Mouse (Mus musculus) ES-Bruce4 (cell line): ENCODE measurements around the gene Rab30. TPM values are rescaled to one million over a fixed set of nuclear protein-coding genes. Genes with fewer than 3 reads are reported as not detected.

Source experiments
- H3K27ac ChIP-seq: 2 replicates; pipeline ENCODE4 v1.5.1; 2012; ENCODE audit warnings: low read length, inconsistent platforms; ENCODE audit not compliant: insufficient read depth
- H3K27me3 ChIP-seq: 2 replicates; pipeline ENCODE4 v1.6.1; 2012; ENCODE audit warnings: mild to moderate bottlenecking, low read length, inconsistent platforms; ENCODE audit not compliant: control insufficient read depth, poor library complexity, insufficient read depth, severe bottlenecking
- H3K36me3 ChIP-seq: 2 replicates; pipeline ENCODE4 v1.6.1; 2012; ENCODE audit warnings: inconsistent platforms, mild to moderate bottlenecking, low read length, moderate library complexity; ENCODE audit not compliant: control insufficient read depth, poor library complexity, insufficient read depth, severe bottlenecking
- H3K4me1 ChIP-seq: one replicate; pipeline ENCODE4 v1.8.1; 2011; ENCODE audit warnings: low read length; ENCODE audit not compliant: control insufficient read depth, insufficient read depth
- H3K4me3 ChIP-seq: 2 replicates; pipeline ENCODE4 v1.5.1; 2011; ENCODE audit warnings: low read depth, mild to moderate bottlenecking, low read length
- H3K9ac ChIP-seq: 2 replicates; pipeline ENCODE4 v1.6.1; 2012; ENCODE audit warnings: low read depth, mild to moderate bottlenecking, inconsistent platforms; ENCODE audit not compliant: poor library complexity, severe bottlenecking
- H3K9me3 ChIP-seq: replicated peaks from 2 replicates; pipeline ENCODE4 v1.6.1; 2012; ENCODE audit warnings: mild to moderate bottlenecking, low read length, inconsistent platforms; ENCODE audit not compliant: control insufficient read depth, poor library complexity, insufficient read depth, severe bottlenecking
- CTCF ChIP-seq: IDR thresholded peaks from one replicate; pipeline ENCODE4 v1.8.1; 2011; ENCODE audit warnings: low read depth, low read length
- EP300 ChIP-seq: IDR thresholded peaks from 2 replicates; pipeline ENCODE4 v1.6.1; 2011; ENCODE audit warnings: low read depth, low read length; ENCODE audit not compliant: insufficient read depth
- POLR2A ChIP-seq: IDR thresholded peaks from one replicate; pipeline ENCODE4 v1.8.1; 2011; ENCODE audit warnings: low read length; ENCODE audit not compliant: insufficient read depth
- polyA plus RNA-seq: library from polyadenylated mRNA; stranded (reverse); fragments of >200 nt; gene quantifications from 2 replicates; pipeline ENCODE4 v1.2.4, GENCODE M21; 2011; ENCODE audit warnings: low read depth; ENCODE audit not compliant: missing spikeins, insufficient read depth, insufficient read length

The Rab30 gene
- polyA plus RNA-seq, 1 experiment, result 3.7 TPM

DNA sequence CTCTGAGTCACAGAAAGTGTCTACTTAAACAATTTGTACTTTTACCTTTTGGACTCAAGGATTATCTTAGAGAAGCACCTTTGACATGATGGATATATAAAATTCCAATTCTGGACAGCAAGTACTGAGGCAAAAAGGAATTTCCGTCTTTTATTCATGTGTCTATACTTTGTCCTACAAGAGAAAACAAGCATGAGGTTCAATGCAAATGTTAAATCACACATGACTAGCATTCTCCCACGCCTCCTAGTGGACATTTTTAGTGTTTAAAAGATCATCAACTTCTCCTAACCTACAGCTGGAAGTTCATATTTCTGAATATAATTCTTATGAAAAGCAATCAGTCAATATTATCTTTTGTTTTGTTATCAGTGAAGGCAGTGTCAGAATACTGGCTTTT is 125.1 kb downstream of the Rab30 start:
- Histone ChIP-seq H3K27ac (no peak overlapping the region), H3K4me3 (no peak overlapping the region), H3K4me1 (peaks cover 2% of the 10 kb centered on the region), H3K9me3 (no peaks in the 10 kb centered on the region), H3K27me3 (no peaks in the 10 kb centered on the region), H3K9ac (no peak overlapping the region), H3K36me3 (peaks cover 71% of the 10 kb centered on the region)
- TF ChIP-seq POLR2A (no peak), CTCF (no peak), EP300 (no peak)

DNA sequence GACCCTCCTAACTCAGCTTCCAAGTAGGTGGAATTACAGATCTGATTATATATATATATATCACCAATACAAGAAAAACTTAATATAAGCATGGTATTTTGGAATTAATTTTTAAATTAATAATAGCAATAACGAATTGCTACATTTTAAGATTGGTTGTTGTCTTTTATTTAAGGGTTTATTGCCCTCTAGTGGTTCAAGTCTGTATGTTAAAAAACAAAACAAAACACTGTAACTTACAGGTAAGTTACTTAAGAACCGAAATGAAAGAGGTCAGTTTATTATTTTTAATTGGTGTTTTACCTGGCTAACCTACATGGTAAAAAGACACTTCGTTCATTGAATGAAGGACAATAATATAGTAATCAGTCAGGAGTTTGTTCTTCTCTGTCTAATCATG is 128.8 kb downstream of the Rab30 start:
- H3K4me1 ChIP-seq, result peaks cover 3% of the 10 kb centered on the region
- TF ChIP-seq POLR2A, result no peak
- no peak for TF ChIP-seq EP300
- no peak for TF ChIP-seq CTCF
- H3K27ac ChIP-seq, result no peak overlapping the region
- no peaks in the 10 kb centered on the region for H3K27me3 ChIP-seq
- H3K36me3 ChIP-seq, result peaks cover 58% of the 10 kb centered on the region
- no peak overlapping the region; the same call in 1 of the 2 replicates for H3K9ac ChIP-seq
- H3K4me3 ChIP-seq, result no peak overlapping the region
- no peaks in the 10 kb centered on the region for H3K9me3 ChIP-seq

DNA sequence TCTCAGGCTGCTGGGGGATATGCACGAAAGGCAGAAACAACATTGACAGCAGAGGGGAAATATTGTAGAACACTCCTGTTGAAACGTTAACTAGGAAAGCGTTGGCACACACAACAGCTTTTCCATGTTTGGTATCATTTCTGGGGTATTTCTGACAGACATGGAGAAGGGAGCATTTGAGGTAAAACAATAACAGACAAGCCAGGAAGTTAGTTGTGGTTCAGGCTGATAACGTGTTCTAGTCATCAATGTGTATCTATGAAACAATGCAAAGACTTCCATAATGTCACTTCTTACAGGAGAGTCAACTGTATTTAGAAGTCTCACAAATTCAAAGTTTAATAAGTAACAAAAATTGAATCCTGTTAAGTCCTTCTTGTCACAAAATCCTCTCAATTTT is 130.2 kb downstream of the Rab30 start:
- Histone ChIP-seq H3K27ac (no peak overlapping the region; the same call in 1 of the 2 replicates), H3K4me1 (peaks cover 3% of the 10 kb centered on the region), H3K27me3 (no peaks in the 10 kb centered on the region), H3K36me3 (peaks cover 49% of the 10 kb centered on the region), H3K9ac (no peak overlapping the region; the same call in 1 of the 2 replicates), H3K9me3 (no peaks in the 10 kb centered on the region), H3K4me3 (no peak overlapping the region)
- no peak for TF ChIP-seq EP300
- TF ChIP-seq CTCF, result no peak
- TF ChIP-seq POLR2A, result no peak

DNA sequence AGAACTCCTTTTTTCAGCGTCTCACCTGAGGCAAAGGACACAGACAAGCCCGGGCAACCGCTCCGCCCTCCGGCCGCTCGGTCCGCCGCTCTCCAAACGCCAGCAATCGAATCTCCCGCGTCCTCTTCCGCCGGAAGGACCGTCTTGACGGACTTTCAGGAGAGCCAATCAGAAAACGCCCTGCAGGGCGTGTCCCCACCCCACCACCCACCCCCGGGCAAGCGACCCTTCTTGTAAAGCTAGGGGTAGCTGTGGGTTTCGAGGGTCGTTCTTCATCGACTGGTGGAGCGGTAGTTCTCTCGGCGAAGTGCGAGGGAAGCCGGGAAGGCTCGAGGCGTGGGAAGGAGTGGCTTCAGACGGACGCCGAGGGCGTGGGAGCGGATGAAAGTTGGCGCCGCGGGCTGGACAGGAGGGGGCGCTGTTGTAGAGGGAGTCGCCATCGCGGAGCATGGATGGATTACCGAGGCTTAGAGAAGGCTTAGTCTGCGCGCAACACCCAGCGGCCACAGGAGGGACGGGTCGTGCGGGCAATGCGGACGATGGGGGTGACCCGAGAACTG is 132.8 kb downstream of the Rab30 start, which contains the start of the genes Ddias and Prcp:
Gene Ddias, minus strand, starts transcription at position 132 of the 560 bp plus-strand sequence.
Gene Prcp, plus strand, starts transcription at position 355 of the 560 bp plus-strand sequence.
- Histone ChIP-seq H3K4me3 (peak within 1 kb of the TSS; percentile 99), H3K9ac (peak within 1 kb of the TSS; percentile 88), H3K36me3 (peaks cover 27% of the 10 kb centered on the region), H3K9me3 (no peaks in the 10 kb centered on the region), H3K27ac (peak within 1 kb of the TSS; percentile 96), H3K4me1 (peaks cover 4% of the 10 kb centered on the region), H3K27me3 (no peaks in the 10 kb centered on the region)
- peak; percentile 82 for TF ChIP-seq CTCF
- TF ChIP-seq EP300, result no peak
- TF ChIP-seq POLR2A, result no peak

DNA sequence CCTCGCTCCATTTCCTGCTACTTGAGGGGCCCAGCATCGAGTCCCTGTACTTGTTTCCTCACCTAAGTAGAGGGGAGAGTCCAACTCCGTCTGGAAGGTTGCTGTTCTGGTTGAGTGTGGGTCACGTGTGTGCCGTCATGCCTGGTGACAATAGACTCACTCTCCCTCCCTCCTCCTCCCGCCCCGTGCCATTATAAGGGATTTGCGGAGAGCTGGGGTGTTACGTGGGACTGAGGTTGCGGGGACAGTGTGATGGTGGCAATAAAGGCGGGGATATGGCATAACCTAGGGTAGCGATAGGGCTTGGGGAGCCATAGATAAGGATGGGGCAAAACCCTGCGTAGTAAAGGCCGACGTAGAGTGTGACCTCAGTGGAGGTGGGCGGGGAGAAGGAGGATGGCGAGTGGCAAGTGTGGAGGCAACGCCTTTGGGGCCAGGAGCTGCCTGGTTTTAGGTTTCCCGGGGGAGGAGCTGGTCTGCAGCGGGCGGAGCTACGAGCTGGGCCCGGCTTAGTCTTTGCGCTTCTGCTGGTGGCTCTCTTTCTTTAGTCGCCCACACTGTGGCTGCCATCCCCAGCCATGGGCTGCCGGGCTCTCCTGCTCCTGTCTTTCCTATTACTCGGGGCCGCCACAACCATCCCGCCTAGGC is 133.5 kb downstream of the Rab30 start:
- peaks cover 23% of the 10 kb centered on the region for H3K36me3 ChIP-seq
- no peaks in the 10 kb centered on the region for H3K27me3 ChIP-seq
- peak overlapping the region; percentile 99 for H3K4me3 ChIP-seq
- H3K4me1 ChIP-seq, result peaks cover 4% of the 10 kb centered on the region
- H3K9ac ChIP-seq, result peak overlapping the region; percentile 88
- TF ChIP-seq CTCF, result no peak
- peak; percentile 58 for TF ChIP-seq POLR2A
- TF ChIP-seq EP300, result 0 out of 2 replicates have a peak, but pooled peaks have one; percentile 3
- peak overlapping the region; percentile 89 for H3K27ac ChIP-seq
- no peaks in the 10 kb centered on the region; the same call in 1 of the 2 replicates for H3K9me3 ChIP-seq

DNA sequence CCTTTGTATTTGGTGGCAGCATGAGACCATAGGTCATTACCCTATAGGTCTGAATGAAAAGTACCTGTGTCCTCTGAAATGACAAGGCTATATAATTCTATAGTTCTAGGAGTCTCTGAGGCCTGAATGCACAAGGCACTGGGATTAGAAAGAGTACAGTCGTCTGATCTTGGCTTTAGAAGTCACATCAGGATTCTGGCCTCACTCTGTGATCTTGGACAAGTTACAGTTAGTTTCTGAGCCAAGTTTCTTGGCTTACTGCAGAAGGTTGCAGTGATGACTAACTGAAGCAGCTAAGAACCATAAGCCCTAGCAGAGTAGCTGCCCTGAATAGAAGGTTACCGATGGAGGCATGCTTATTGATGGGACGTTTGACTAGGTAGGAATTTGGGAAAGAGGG is 134.7 kb downstream of the Rab30 start:
- Histone ChIP-seq H3K27ac (peak overlapping the region; percentile 19; the same call in 1 of the 2 replicates), H3K9ac (peak overlapping the region; percentile 88; the same call in 1 of the 2 replicates)
- TF ChIP-seq POLR2A (no peak), CTCF (no peak), EP300 (no peak)

More for the DNA sequence above, 134.7 kb downstream of the Rab30 start:
- peaks cover 4% of the 10 kb centered on the region for H3K4me1 ChIP-seq
- H3K9me3 ChIP-seq, result no peaks in the 10 kb centered on the region; the same call in 1 of the 2 replicates
- no peak overlapping the region for H3K4me3 ChIP-seq
- no peaks in the 10 kb centered on the region for H3K27me3 ChIP-seq
- H3K36me3 ChIP-seq, result peaks cover 18% of the 10 kb centered on the region
